Mouse (Mus musculus): ENCODE data around the gene Gbe1. TPM values are rescaled to one million over a fixed set of nuclear protein-coding genes. Genes with fewer than 3 reads are reported as not detected.

The Gbe1 gene
- polyA plus RNA-seq, 1 experiment from 2014 or later = 16.6 TPM

DNA sequence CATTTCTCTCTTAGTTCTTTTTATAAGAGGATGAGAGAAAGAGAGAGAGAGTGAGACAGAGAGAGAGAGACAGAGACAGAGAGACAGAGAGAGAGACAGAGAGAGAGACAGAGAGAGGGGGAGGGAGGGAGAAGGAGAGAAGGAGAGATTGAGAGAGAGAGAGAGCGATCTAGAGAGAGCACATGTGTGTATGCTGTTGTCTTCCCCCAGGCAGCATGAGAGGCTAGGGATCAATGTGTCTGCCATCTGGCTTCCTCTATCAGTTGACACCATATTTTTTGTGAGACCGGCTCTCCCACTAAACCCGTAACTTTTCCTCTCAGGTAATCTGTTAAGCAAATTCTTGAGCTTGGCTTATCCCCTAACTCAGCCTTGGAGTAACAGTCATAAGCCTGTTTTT is 304.4 kb downstream of the Gbe1 start:
- Histone ChIP-seq H3K4me3 (no peak overlapping the region), H3K9me3 (no peaks in the 10 kb centered on the region), H3K9ac (no peak overlapping the region), H3K27ac (no peak overlapping the region), H3K36me3 (replicated peaks) (no peaks in the 10 kb centered on the region), H3K4me1 (no peaks in the 10 kb centered on the region), H3K4me2 (no peak overlapping the region), H3K27me3 (replicated peaks) (no peaks in the 10 kb centered on the region)
- 81% methylated on average over 3 of the region's 3 CpGs for WGBS
- ATAC-seq (replicated peaks) = no peak

All from midbrain, embryonic 15.5 days (tissue).